ENCODE assay signal across 29 mouse cellular contexts in genomic region chr5:106199061-106199460, GRCm38 (mm10).
A peak's percentile ranks its signal among the peaks of the same experiment; 100 is the strongest.
DNase-seq lines count a peak whose midpoint lies in the region; ATAC-seq lines count a peak whose summit lies in the region.
"Had no signal": no experiment of that assay in that cellular context is flagged by ENCODE, and none has a peak within 500 bp of the region (broad histone marks: within the 10 kb centered on the region; RNA-seq: fewer than 3 reads in every experiment).

No protein-coding gene starts in this region.

- 0 out of 2 replicates have a peak overlapping the region, but pooled peaks have one; percentile 1 for H3K27ac ChIP-seq in forebrain, embryonic 13.5 days
- no peak overlapping the region for H3K27ac ChIP-seq in forebrain, embryonic 10.5 days
- no peak overlapping the region for H3K27ac ChIP-seq in forebrain, embryonic 16.5 days (ENCODE audit: low read length)
- H3K27ac ChIP-seq in forebrain, embryonic 11.5 days (ENCODE audit: low read depth, low read length), result no peak overlapping the region
- H3K27ac ChIP-seq in midbrain, embryonic 15.5 days, result peak overlapping the region; percentile 42; the same call in 1 of the 2 replicates
- H3K27ac ChIP-seq in midbrain, embryonic 14.5 days (replicated peaks; ENCODE audit: low read depth, low read length), result no peak overlapping the region
- H3K27ac ChIP-seq: embryonic facial prominence, embryonic 12.5 days; embryonic facial prominence, embryonic 15.5 days; heart, embryonic 15.5 days; hindbrain, embryonic 10.5 days; hindbrain, embryonic 13.5 days had no signal

- no peaks in the 10 kb centered on the region for H3K27me3 ChIP-seq in forebrain, embryonic 13.5 days
- no peaks in the 10 kb centered on the region for H3K27me3 ChIP-seq in forebrain, embryonic 10.5 days (ENCODE audit: poor library complexity, severe bottlenecking)
- H3K27me3 ChIP-seq in forebrain, embryonic 16.5 days (replicated peaks; ENCODE audit: control insufficient read depth, insufficient read depth, low read length), result no peaks in the 10 kb centered on the region
- H3K27me3 ChIP-seq in forebrain, embryonic 11.5 days (ENCODE audit: control insufficient read depth, insufficient read depth, low read length), result no peaks in the 10 kb centered on the region
- H3K27me3 ChIP-seq in midbrain, embryonic 15.5 days (replicated peaks), result no peaks in the 10 kb centered on the region
- no peaks in the 10 kb centered on the region for H3K27me3 ChIP-seq in midbrain, embryonic 14.5 days (ENCODE audit: control insufficient read depth, insufficient read depth, low read length)
- H3K27me3 ChIP-seq: CH12.LX; embryonic facial prominence, embryonic 12.5 days; embryonic facial prominence, embryonic 15.5 days; heart, embryonic 15.5 days; hindbrain, embryonic 13.5 days had no signal

- no peaks in the 10 kb centered on the region for H3K36me3 ChIP-seq in forebrain, embryonic 13.5 days (ENCODE audit: poor library complexity, severe bottlenecking)
- H3K36me3 ChIP-seq in forebrain, embryonic 10.5 days (replicated peaks), result no peaks in the 10 kb centered on the region
- no peaks in the 10 kb centered on the region for H3K36me3 ChIP-seq in forebrain, embryonic 16.5 days (ENCODE audit: control insufficient read depth, insufficient read depth)
- H3K36me3 ChIP-seq in forebrain, embryonic 11.5 days (ENCODE audit: control insufficient read depth, insufficient read depth, low read length), result no peaks in the 10 kb centered on the region
- H3K36me3 ChIP-seq in midbrain, embryonic 15.5 days (replicated peaks), result no peaks in the 10 kb centered on the region
- H3K36me3 ChIP-seq in midbrain, embryonic 14.5 days (ENCODE audit: control insufficient read depth, insufficient read depth, low read length), result no peaks in the 10 kb centered on the region
- H3K36me3 ChIP-seq: embryonic facial prominence, embryonic 12.5 days; embryonic facial prominence, embryonic 15.5 days; G1E; heart, embryonic 12.5 days; heart, embryonic 15.5 days; hindbrain, embryonic 10.5 days; hindbrain, embryonic 13.5 days had no signal

- ATAC-seq in forebrain, embryonic 13.5 days, result peak; percentile 16; the same call in 1 of the 2 replicates
- ATAC-seq in forebrain, embryonic 16.5 days, result peak; percentile 71
- ATAC-seq in forebrain, embryonic 11.5 days (replicated peaks; ENCODE audit: low FRiP score), result no peak
- no peak for ATAC-seq in midbrain, embryonic 15.5 days (replicated peaks)
- ATAC-seq in midbrain, embryonic 14.5 days (ENCODE audit: low FRiP score, low TSS enrichment), result no peak
- ATAC-seq: intestine, postnatal 0 days; Patski had no signal

- H3K4me2 ChIP-seq in forebrain, embryonic 13.5 days, result no peak overlapping the region
- no peak overlapping the region for H3K4me2 ChIP-seq in forebrain, embryonic 16.5 days (ENCODE audit: low read length)
- no peak overlapping the region for H3K4me2 ChIP-seq in forebrain, embryonic 11.5 days (ENCODE audit: low read depth, low read length, severe bottlenecking)
- no peak overlapping the region for H3K4me2 ChIP-seq in midbrain, embryonic 15.5 days
- H3K4me2 ChIP-seq in midbrain, embryonic 14.5 days (ENCODE audit: low read length), result no peak overlapping the region
- H3K4me2 ChIP-seq: embryonic facial prominence, embryonic 12.5 days; embryonic facial prominence, embryonic 15.5 days; heart, embryonic 12.5 days; heart, embryonic 15.5 days; hindbrain, embryonic 13.5 days had no signal

- WGBS in forebrain, embryonic 13.5 days, result 46% methylated on average over 3 of the region's 3 CpGs
- WGBS in forebrain, embryonic 10.5 days, result 88% methylated on average over 3 of the region's 3 CpGs
- 24% methylated on average over 3 of the region's 3 CpGs for WGBS in forebrain, embryonic 16.5 days
- WGBS in forebrain, embryonic 11.5 days, result 70% methylated on average over 3 of the region's 3 CpGs
- WGBS in midbrain, embryonic 15.5 days, result 54% methylated on average over 3 of the region's 3 CpGs
- 67% methylated on average over 3 of the region's 3 CpGs for WGBS in midbrain, embryonic 14.5 days

- H3K9me3 ChIP-seq in forebrain, embryonic 13.5 days (replicated peaks), result no peaks in the 10 kb centered on the region
- H3K9me3 ChIP-seq in forebrain, embryonic 10.5 days, result peaks cover 3% of the 10 kb centered on the region; the same call in 1 of the 2 replicates
- H3K9me3 ChIP-seq in forebrain, embryonic 16.5 days (ENCODE audit: control insufficient read depth, low read length), result no peaks in the 10 kb centered on the region
- no peaks in the 10 kb centered on the region for H3K9me3 ChIP-seq in forebrain, embryonic 11.5 days (ENCODE audit: control insufficient read depth, low read length)
- no peaks in the 10 kb centered on the region for H3K9me3 ChIP-seq in midbrain, embryonic 15.5 days
- H3K9me3 ChIP-seq in midbrain, embryonic 14.5 days (ENCODE audit: control insufficient read depth, low read length), result peaks cover 3% of the 10 kb centered on the region; the same call in 1 of the 2 replicates
- H3K9me3 ChIP-seq: embryonic facial prominence, embryonic 12.5 days; embryonic facial prominence, embryonic 15.5 days; heart, embryonic 15.5 days; hindbrain, embryonic 10.5 days had no signal

- no peak overlapping the region for H3K9ac ChIP-seq in forebrain, embryonic 13.5 days
- no peak overlapping the region for H3K9ac ChIP-seq in forebrain, embryonic 16.5 days (replicated peaks; ENCODE audit: low read depth, low read length)
- H3K9ac ChIP-seq in forebrain, embryonic 11.5 days (ENCODE audit: low read length), result no peak overlapping the region
- no peak overlapping the region for H3K9ac ChIP-seq in midbrain, embryonic 15.5 days
- no peak overlapping the region for H3K9ac ChIP-seq in midbrain, embryonic 14.5 days (replicated peaks; ENCODE audit: low read length)
- H3K9ac ChIP-seq: embryonic facial prominence, embryonic 12.5 days; embryonic facial prominence, embryonic 15.5 days; heart, embryonic 12.5 days; heart, embryonic 15.5 days; hindbrain, embryonic 13.5 days had no signal

- H3K4me1 ChIP-seq in forebrain, embryonic 13.5 days, result peaks cover 6% of the 10 kb centered on the region; the same call in 1 of the 2 replicates
- H3K4me1 ChIP-seq in forebrain, embryonic 10.5 days, result peaks cover 9% of the 10 kb centered on the region
- peaks cover 2% of the 10 kb centered on the region; the same call in 1 of the 2 replicates for H3K4me1 ChIP-seq in forebrain, embryonic 16.5 days (replicated peaks; ENCODE audit: control insufficient read depth, insufficient read depth, low read length)
- H3K4me1 ChIP-seq in forebrain, embryonic 11.5 days (replicated peaks; ENCODE audit: control insufficient read depth, insufficient read depth, low read length), result no peaks in the 10 kb centered on the region
- peaks cover 12% of the 10 kb centered on the region; the same call in 1 of the 2 replicates for H3K4me1 ChIP-seq in midbrain, embryonic 15.5 days
- H3K4me1 ChIP-seq in midbrain, embryonic 14.5 days (ENCODE audit: control insufficient read depth, insufficient read depth, low read length), result peaks cover 9% of the 10 kb centered on the region; the same call in 1 of the 2 replicates
- H3K4me1 ChIP-seq: embryonic facial prominence, embryonic 12.5 days; embryonic facial prominence, embryonic 15.5 days; heart, embryonic 12.5 days; heart, embryonic 15.5 days had no signal

- no peak overlapping the region for H3K4me3 ChIP-seq in forebrain, embryonic 13.5 days
- no peak overlapping the region for H3K4me3 ChIP-seq in forebrain, embryonic 10.5 days
- H3K4me3 ChIP-seq in forebrain, embryonic 16.5 days (replicated peaks; ENCODE audit: low read length), result no peak overlapping the region
- no peak overlapping the region for H3K4me3 ChIP-seq in forebrain, embryonic 11.5 days (ENCODE audit: low read depth, low read length)
- no peak overlapping the region for H3K4me3 ChIP-seq in midbrain, embryonic 15.5 days
- no peak overlapping the region for H3K4me3 ChIP-seq in midbrain, embryonic 14.5 days (replicated peaks; ENCODE audit: low read depth, low read length)
- H3K4me3 ChIP-seq: embryonic facial prominence, embryonic 12.5 days; embryonic facial prominence, embryonic 15.5 days; heart, embryonic 12.5 days; heart, embryonic 15.5 days; hindbrain, embryonic 10.5 days; hindbrain, embryonic 13.5 days had no signal

- DNase-seq in forebrain, embryonic 10.5 days (ENCODE audit: extremely low spot score, low spot score), result no peak
- no peak for DNase-seq in forebrain, embryonic 11.5 days (ENCODE audit: low spot score)
- DNase-seq in midbrain, embryonic 14.5 days, result no peak
- DNase-seq in brain, adult 2 months (ENCODE audit: low read depth, low spot score), result peak; percentile 8
- DNase-seq in lung, postnatal 4 days, result no peak
- DNase-seq: adrenal gland, postnatal 10 days; adrenal gland, postnatal 36 days; B cell, adult 2 months; cerebellum, adult 18-20 months; cerebellum, adult 9-11 months; cerebellum, postnatal 25 days; gastrocnemius, postnatal 10 days; gastrocnemius, postnatal 36 days; heart, postnatal 10 days; heart, postnatal 36 days; kidney, adult 2 months had no signal

Comparison
In these comparisons a context has a peak if more than half of its experiments do, and no peak if none do; other contexts are left out.
1. ATAC-seq: peak in forebrain, embryonic 13.5 days (single experiment) and forebrain, embryonic 16.5 days (single experiment); none in forebrain, embryonic 11.5 days (single experiment), midbrain, embryonic 15.5 days (single experiment) and midbrain, embryonic 14.5 days (single experiment).
2. H3K27ac ChIP-seq: peak in forebrain, embryonic 13.5 days (single experiment) and midbrain, embryonic 15.5 days (single experiment); none in forebrain, embryonic 10.5 days (single experiment), forebrain, embryonic 16.5 days (single experiment), forebrain, embryonic 11.5 days (single experiment) and midbrain, embryonic 14.5 days (single experiment).